Mouse (Mus musculus) thymus, adult 2 months (tissue): ENCODE measurements around the gene Ophn1. TPM values are rescaled to one million over a fixed set of nuclear protein-coding genes. Genes with fewer than 3 reads are reported as not detected.

Experiments used
- DNase-seq: peaks from one replicate; pipeline ENCODE4 v3.0.0; 2021
- H3K27ac ChIP-seq: fragments of 200-500 bp; 2 replicates; pipeline ENCODE4 v1.5.1; 2012; ENCODE audit warnings: low read length, control low read depth; ENCODE audit not compliant: control insufficient read depth, insufficient read depth
- H3K27me3 ChIP-seq: fragments of 200-500 bp; 2 replicates; pipeline ENCODE4 v1.6.1; 2012; ENCODE audit warnings: mild to moderate bottlenecking, low read length, moderate library complexity, mixed read lengths; ENCODE audit not compliant: control insufficient read depth, insufficient read depth
- H3K36me3 ChIP-seq: fragments of 200-500 bp; 2 replicates; pipeline ENCODE4 v1.6.1; 2012; ENCODE audit warnings: mild to moderate bottlenecking, low read length, moderate library complexity; ENCODE audit not compliant: control insufficient read depth, insufficient read depth
- H3K4me1 ChIP-seq: fragments of 200-500 bp; replicated peaks from 2 replicates; pipeline ENCODE4 v1.6.1; 2012; ENCODE audit warnings: low read length; ENCODE audit not compliant: control insufficient read depth, insufficient read depth
- H3K4me3 ChIP-seq: fragments of 200-500 bp; 2 replicates; pipeline ENCODE4 v1.5.1; 2012; ENCODE audit warnings: mild to moderate bottlenecking, low read length, control low read depth, moderate library complexity; ENCODE audit not compliant: control insufficient read depth, insufficient read depth
- CTCF ChIP-seq: fragments of 200-500 bp; IDR thresholded peaks from 2 replicates; pipeline ENCODE4 v1.5.1; 2012; ENCODE audit warnings: mild to moderate bottlenecking, control low read depth, low read length, moderate library complexity, borderline replicate concordance; ENCODE audit not compliant: control insufficient read depth, poor library complexity, insufficient read depth; ENCODE audit errors: extremely low read depth
- POLR2A ChIP-seq: fragments of 200-500 bp; IDR thresholded peaks from 2 replicates; pipeline ENCODE4 v1.6.1; 2012; ENCODE audit warnings: mild to moderate bottlenecking, low read length, control low read depth, moderate library complexity; ENCODE audit not compliant: control insufficient read depth, poor library complexity, insufficient read depth; ENCODE audit errors: extremely low read depth
- WGBS: fragments of 180-500 bp; shearing (Covaris S2); methylation state at CpG from one replicate; pipeline ENCODE4 v1.1.7; 2018; 5-methylcytosine and 5-hydroxymethylcytosine counted together
- polyA plus RNA-seq: library from polyadenylated mRNA; depleted of rRNA; stranded (reverse); fragments of >200 nt; gene quantifications from 2 replicates; pipeline ENCODE4 v1.2.3, GENCODE M21; 2012

Ophn1 gene
- polyA plus RNA-seq, 1 experiment, result 1.6 TPM

- no peak for TF ChIP-seq POLR2A
- TF ChIP-seq CTCF, result no peak
- WGBS, result 93% methylated on average over 5 of the region's 5 CpGs
- H3K4me1 ChIP-seq, result no peaks in the 10 kb centered on the region
- no peak for DNase-seq
- H3K36me3 ChIP-seq, result no peaks in the 10 kb centered on the region
- H3K4me3 ChIP-seq, result no peak overlapping the region
- H3K27me3 ChIP-seq, result no peaks in the 10 kb centered on the region
- H3K27ac ChIP-seq, result no peak overlapping the region
Observed at GRCm38 (mm10) chrX:98874086-98874485, 16.7 kb downstream of the Ophn1 start.

- Histone ChIP-seq H3K4me3 (no peak overlapping the region), H3K27ac (no peak overlapping the region), H3K4me1 (no peaks in the 10 kb centered on the region), H3K36me3 (no peaks in the 10 kb centered on the region), H3K27me3 (no peaks in the 10 kb centered on the region)
- 100% methylated on average over 1 of the region's 1 CpGs for WGBS
- TF ChIP-seq POLR2A (no peak), CTCF (no peak)
- no peak for DNase-seq
Observed at GRCm38 (mm10) chrX:98872064-98872463, 18.8 kb downstream of the Ophn1 start.

- Histone ChIP-seq H3K4me3 (no peak overlapping the region), H3K27ac (no peak overlapping the region), H3K27me3 (no peaks in the 10 kb centered on the region), H3K4me1 (no peaks in the 10 kb centered on the region), H3K36me3 (no peaks in the 10 kb centered on the region)
- TF ChIP-seq CTCF (no peak), POLR2A (no peak)
- WGBS, result 74% methylated on average over 1 of the region's 1 CpGs
- no peak for DNase-seq
Observed at GRCm38 (mm10) chrX:98870541-98870940, 20.3 kb downstream of the Ophn1 start.

GRCm38 (mm10) chrX:98869735-98870134, 21.1 kb downstream of the Ophn1 start:
- Histone ChIP-seq H3K36me3 (no peaks in the 10 kb centered on the region), H3K4me1 (no peaks in the 10 kb centered on the region), H3K27me3 (no peaks in the 10 kb centered on the region), H3K4me3 (no peak overlapping the region), H3K27ac (no peak overlapping the region)
- TF ChIP-seq POLR2A (no peak), CTCF (no peak)
- DNase-seq, result no peak
- WGBS, result 17% methylated on average over 2 of the region's 2 CpGs

- Histone ChIP-seq H3K27me3 (no peaks in the 10 kb centered on the region), H3K36me3 (no peaks in the 10 kb centered on the region), H3K27ac (no peak overlapping the region), H3K4me3 (no peak overlapping the region), H3K4me1 (no peaks in the 10 kb centered on the region)
- 29% methylated on average over 5 of the region's 5 CpGs for WGBS
- no peak for DNase-seq
- TF ChIP-seq CTCF (no peak), POLR2A (no peak)
Observed at GRCm38 (mm10) chrX:98869165-98869564, 21.7 kb downstream of the Ophn1 start.

GRCm38 (mm10) chrX:98860167-98860566, 30.7 kb downstream of the Ophn1 start:
- DNase-seq, result no peak
- Histone ChIP-seq H3K27ac (no peak overlapping the region), H3K4me3 (no peak overlapping the region), H3K4me1 (no peaks in the 10 kb centered on the region), H3K27me3 (no peaks in the 10 kb centered on the region), H3K36me3 (no peaks in the 10 kb centered on the region)
- no peak for TF ChIP-seq POLR2A
- no peak for TF ChIP-seq CTCF
- WGBS, result 10% methylated on average over 5 of the region's 5 CpGs

- no peak for DNase-seq
- H3K4me3 ChIP-seq, result no peak overlapping the region
- WGBS, result 96% methylated on average over 2 of the region's 2 CpGs
- H3K36me3 ChIP-seq, result no peaks in the 10 kb centered on the region
- TF ChIP-seq POLR2A, result no peak
- TF ChIP-seq CTCF, result no peak
- H3K27ac ChIP-seq, result no peak overlapping the region
- H3K4me1 ChIP-seq, result no peaks in the 10 kb centered on the region
- no peaks in the 10 kb centered on the region for H3K27me3 ChIP-seq
Observed at GRCm38 (mm10) chrX:98856046-98856445, 34.8 kb downstream of the Ophn1 start.
